Mouse (Mus musculus) layer of hippocampus, adult 8-10 months (tissue): ENCODE results near the gene Cass4. TPM values are rescaled to one million over a fixed set of nuclear protein-coding genes. Genes with fewer than 3 reads are reported as not detected.

Experiments used
- DNase-seq, 2 experiments: peaks; one replicate each; pipeline ENCODE4 v3.0.0; 2022; ENCODE audit warnings: low spot score in 2 of 2
- total RNA-seq, 4 experiments: library from RNA; stranded (reverse); gene quantifications; 2 replicates each; pipeline ENCODE4 v1.2.4; 2022

Cass4 gene
- under 1 TPM in 3 of 4 experiments, not detected in 1; 0.31 to 0.55 (median 0.33) TPM for total RNA-seq

DNA sequence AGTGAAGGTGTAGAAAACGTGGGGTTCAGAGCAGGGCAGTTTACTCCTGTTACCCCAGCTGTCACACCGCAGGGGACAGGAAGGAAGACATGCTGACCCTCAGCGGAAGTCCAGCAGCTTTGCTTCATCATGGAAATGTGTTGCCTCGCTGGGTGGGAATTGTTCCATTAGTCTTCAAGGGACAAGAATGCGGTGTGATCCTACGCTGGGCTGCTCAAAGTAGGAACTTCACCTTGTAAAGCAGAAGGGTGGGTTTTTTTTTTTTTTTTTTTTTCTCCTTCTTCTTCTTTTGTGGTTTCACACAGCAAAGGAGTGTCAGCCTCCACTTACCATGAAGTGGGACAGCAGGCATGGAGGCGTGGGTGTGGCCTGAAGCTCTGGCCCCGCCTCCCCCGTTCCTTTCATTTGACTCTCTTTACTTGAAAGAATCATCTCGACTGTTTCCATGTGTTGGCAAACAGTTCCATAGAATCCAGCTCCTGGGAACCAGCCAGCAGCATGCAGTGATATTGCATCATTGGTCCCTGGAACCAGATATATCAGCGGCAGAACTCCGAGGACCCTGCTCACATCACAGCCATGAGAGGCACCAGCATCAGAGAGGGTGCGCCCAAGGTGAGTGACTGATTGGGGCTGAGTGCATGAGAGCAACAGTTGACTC lies at the start of gene Cass4:
Gene Cass4, plus strand, starts transcription at position 404 of the 661 bp plus-strand sequence.
- DNase-seq, result no peak

- no peak for DNase-seq
These were observed 48.9 kb upstream of the Cass4 start for GRCm38 (mm10) chr2:172344669-172345068.

DNA sequence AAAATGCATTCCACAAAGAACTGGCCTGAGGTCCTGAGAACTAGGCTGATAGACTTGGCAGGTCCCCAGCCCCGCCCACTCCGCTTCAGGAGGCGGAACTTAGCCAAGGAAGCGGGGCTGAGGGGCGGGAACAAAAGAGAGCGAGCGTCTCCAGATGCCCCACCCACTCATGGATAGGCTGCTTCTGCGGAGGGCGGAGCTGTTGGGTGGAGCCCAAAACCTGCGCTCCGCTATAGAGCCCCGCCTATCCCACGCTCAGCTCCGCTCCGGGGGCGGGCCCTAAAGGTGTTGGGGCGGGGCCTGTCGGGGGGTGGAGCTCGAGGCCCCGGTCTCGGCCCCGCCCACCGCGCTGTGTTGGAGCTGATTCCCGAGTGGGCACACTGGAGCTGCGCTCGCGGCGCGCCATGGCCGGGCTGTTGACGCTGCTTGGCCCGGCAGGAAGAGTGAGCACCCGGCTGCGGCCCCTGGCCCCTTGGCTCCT lies 48.3 kb upstream of the Cass4 start, which contains the start of gene Fam210b:
Gene Fam210b, plus strand, starts transcription at position 308 of the 481 bp plus-strand sequence.
- DNase-seq, result peak; percentile 95 to 96

DNA sequence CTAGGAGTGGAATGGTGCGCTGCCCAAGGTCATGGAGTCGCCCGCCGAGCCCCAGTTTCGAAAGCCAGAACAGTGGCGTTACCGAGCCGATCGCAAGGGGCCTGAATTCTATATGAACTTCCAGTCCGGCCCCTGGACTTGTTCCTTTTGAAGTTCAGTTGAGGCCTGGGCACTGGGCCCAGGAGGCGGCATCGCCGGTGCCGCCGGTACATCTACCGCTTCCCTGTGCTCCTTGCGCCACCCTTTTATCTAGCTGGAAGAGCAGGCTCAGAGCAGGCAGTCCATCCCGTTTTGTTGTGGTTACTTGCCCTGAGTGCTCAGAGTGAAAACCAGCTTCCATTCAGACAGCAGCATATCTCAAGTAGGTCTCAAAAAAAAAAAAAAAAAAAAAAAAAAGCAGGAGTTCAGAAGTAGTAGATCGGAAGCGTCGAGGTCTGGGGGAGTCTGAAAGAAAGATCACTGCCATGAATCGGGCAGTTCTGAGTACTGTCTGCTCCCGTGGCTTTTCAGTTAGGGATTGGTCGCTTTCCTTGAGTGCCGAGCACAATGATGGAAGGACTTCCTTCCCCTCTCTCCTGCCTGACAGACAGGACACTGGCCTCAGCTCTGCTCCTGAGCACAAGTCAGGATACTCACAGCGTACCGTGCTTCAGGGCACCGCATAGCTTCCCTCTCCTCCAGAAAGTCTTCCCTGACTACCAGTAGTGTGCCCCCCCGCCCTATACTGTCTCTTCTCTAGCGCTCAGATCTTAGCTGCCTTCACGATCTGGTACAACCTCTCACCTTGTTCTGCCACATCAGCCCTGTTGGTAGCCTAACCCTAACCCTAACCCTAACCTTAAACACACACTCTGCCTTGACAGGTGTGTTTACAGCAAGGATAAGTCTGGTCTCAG lies 47.3 kb upstream of the Cass4 start:
- DNase-seq, result peak in 1 of 2 experiments; percentile 25

GRCm38 (mm10) chr2:172346933-172347611 lies 46.5 kb upstream of the Cass4 start:
- no peak for DNase-seq

- DNase-seq, result peak; percentile 37 to 57
These were observed 45.2 kb upstream of the Cass4 start for GRCm38 (mm10) chr2:172348297-172348950.

- no peak for DNase-seq
These were observed 43.8 kb upstream of the Cass4 start for GRCm38 (mm10) chr2:172349776-172350175.

DNA sequence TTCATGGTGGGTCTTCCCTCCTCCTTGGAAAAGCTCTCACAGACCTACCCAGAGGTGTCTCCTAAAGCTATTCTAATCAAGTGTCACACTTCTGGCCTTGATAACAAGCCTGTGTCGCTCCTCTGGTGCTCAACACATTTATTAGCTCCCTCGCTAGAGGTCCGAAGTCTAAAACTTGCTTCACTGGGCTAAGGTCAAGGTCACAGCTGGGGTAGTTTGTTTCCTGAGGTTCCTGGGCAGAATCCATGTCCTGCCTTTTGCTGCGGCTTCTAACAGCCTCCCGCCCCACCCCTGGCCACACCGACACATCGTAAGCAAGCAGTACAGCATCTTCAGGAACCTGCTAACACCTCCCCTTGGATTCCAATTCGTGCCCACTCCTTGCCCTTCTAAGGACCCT lies 42.8 kb upstream of the Cass4 start:
- no peak for DNase-seq

- DNase-seq, result no peak
These were observed 40.4 kb upstream of the Cass4 start for GRCm38 (mm10) chr2:172353218-172353617.

GRCm38 (mm10) chr2:172354761-172355160 lies 38.8 kb upstream of the Cass4 start:
- DNase-seq, result no peak

DNA sequence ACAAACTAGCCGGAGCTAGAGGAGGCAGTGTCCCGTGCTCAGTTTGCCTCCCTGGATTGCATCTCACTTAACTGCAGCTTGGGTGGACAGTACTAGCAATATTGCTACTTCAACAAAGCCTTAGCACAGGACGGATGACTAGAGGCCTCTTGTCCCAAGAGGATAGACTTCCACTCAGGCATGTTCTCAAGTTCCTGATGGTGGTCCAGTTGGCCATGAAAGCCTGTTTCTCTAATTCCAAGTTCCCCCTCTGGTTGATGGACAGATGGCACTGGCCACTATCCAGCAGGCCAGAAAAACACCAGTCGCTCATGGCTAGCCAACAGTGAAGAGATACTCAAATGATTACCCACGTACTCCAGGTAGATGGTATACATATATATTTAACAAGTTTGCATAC lies 37.8 kb upstream of the Cass4 start:
- no peak for DNase-seq

GRCm38 (mm10) chr2:172363176-172363575 lies 30.4 kb upstream of the Cass4 start:
- no peak for DNase-seq

DNA sequence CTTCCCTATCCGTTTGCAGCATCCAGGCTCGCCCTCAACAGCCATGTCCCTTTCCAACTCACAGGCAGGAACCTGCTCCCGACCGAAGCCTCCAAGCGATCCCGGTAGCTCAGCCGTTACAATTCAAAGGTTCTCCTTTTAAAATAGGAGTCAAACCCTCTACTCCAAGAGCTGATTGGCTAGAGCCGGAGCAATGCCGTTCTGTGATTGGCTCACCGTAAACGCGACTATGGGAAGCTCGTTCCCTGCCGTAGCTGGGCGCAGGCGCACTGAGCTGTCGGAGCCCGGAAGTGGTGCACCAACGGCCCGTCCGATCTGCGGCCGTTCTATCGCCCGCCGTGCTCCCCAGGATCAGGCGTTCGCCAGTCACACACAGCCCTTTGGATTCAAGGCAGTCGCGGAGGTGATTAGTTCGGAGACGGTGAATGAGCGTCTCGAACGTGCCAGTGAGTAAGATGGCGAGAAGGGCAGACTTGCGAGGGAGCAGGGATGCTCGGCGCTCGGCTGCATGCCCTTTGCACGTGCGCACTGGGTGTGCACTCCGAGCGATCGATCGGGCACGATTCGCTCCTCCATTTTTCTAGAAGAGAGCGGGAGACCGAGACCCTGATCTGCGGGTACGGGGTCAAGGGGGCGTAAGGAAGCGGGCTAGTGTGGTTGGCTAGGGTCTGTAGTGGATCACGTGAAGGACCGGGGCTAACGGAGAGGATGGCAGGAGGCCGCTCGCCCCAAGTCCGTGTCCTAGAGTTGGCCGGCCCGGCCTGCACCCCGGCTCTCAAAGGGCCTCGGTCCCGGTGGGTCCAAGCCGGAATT lies 23.0 kb upstream of the Cass4 start, which contains the start of the genes Aurka and Cstf1:
Gene Aurka, minus strand, starts transcription at position 125 of the 813 bp plus-strand sequence.
Gene Cstf1, plus strand, starts transcription at position 271 of the 813 bp plus-strand sequence.
- peak; percentile 94 to 95 for DNase-seq

DNA sequence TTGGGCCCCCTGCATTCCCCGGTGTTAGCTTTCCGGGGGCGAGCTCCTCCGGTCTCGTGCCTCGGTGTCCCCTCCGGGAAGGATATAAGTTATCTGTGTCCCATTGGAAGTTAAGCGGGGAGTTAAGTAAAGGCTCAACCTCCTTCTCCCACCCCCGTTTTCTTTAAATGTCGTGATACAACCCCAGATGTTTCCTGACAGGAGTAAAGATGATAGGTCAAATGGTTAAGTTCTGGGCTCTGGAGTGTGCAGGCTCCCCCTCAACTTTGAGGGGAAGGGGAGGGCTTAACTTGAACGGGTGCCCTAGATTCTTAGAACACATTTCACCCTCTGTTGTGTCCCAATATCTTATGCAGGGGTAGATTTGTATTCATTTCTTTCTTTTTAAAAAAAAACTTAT lies 22.3 kb upstream of the Cass4 start:
- no peak for DNase-seq

DNA sequence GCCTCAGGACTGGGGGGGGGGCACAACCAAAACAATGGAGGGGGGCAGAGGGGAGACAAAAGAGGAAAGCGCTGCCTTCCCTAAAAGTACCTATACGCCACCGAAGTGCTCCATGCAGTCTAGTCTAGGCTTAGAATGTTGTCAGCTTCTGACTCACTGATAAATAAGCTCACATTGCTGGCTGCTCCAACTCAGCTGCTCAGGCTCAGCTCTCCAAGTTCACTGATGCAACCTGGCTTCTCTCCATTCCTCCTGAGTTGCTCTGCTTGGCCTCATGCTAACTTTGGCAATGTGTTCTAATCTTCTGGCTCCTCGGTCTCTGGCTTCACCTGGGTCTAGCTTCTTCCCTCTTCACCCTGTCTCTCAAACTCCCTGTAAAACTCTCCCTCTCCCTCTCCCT lies 17.0 kb upstream of the Cass4 start:
- DNase-seq, result no peak

- DNase-seq, result no peak
These were observed 16.5 kb upstream of the Cass4 start for GRCm38 (mm10) chr2:172376999-172377515.

DNA sequence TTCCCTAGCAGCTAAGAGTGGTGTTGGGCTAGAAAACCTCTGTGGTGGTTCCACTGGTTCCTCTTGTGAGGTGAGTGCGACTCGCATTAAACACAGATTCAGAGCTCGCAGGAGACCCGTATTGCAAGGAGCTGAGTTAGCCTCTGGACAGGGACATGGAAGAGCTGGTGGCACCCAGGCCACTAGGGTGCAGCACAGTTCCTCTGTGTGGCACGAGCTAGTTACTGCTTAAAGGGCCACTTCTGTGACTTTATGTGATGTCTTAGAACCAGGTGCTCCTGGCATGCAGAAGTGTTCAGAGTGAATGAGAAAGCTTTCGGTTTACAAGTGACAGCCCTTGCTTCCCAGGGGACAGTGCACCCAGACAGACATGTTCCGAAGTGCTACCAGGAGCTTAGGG lies 15.3 kb upstream of the Cass4 start:
- peak in 1 of 2 experiments; percentile 20 for DNase-seq

DNA sequence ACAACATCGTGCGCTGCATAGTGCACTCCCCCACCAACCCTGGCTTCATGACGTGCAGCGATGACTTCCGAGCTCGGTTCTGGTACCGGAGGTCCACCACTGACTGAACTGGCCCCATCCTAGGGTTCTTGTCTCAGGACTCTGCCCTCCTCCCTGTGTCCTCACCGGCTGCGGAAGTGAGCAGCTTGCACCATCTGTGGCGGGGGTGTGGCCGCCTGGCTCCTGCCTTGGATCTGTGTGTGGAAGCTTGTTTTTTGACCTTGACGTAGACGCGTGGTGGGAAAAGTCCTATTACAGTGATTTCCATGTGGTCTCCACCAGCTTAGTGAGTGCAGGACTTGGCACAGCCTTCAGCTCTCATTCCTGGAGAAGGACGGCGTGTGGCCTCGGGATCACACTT lies 13.1 kb upstream of the Cass4 start:
- no peak for DNase-seq

DNA sequence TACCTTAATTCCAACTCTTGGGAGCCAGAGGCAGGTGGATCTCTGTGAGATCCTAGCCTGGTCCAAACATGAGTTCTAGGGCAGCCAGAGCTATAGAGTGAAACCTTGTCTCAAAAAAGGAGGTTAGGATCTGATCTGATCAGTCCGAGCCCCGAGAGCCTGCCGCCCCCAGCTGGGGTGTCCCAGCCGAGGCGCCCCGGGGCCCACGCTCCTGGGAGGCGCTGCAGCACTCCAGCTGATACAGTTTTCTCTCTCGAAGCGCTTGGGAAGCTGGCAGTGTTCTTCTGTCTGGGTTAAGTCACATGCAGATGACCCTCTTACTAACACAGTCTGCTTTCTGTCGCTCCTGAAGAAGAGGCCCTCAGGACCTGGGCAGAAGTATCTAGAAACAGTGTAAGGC lies 12.3 kb upstream of the Cass4 start:
- DNase-seq, result no peak

DNA sequence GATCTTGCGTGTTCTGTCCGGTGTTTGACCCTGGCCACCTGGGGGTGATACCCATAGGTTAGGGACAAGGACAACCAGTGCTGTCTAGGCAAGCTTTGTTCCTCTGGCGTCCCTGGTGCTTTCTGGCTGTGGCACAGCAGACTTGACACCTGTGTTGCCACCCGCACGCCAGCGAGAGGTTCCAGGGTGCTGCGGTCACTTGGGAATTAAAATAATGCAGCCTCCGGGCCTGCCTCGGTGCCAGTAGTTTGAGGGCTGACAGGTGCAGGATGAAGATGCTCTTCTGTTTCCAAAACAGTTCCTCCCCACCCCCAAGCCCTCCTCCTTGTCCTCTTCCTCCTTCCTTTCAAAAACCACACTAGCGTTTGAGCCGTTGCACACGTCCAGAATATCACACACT lies 11.7 kb upstream of the Cass4 start:
- DNase-seq, result no peak
